Mouse (Mus musculus) C2C12 (cell line): ENCODE measurements around the gene Cadps2.

Experiments
- CTCF ChIP-seq: IDR thresholded peaks from one replicate; pipeline ENCODE4 v1.5.1; 2011; ENCODE audit not compliant: control insufficient read depth, insufficient read depth, insufficient read length
- FOSL1 ChIP-seq: IDR thresholded peaks from one replicate; pipeline ENCODE4 v1.8.0; 2011; ENCODE audit warnings: mild to moderate bottlenecking, low read length; ENCODE audit not compliant: poor library complexity, insufficient read depth, severe bottlenecking
- MAX ChIP-seq: IDR thresholded peaks from one replicate; pipeline ENCODE4 v1.6.1; 2011; ENCODE audit warnings: mild to moderate bottlenecking, control low read depth
- MYOD1 ChIP-seq: IDR thresholded peaks from one replicate; pipeline ENCODE4 v1.6.1; 2011; ENCODE audit warnings: low read depth; ENCODE audit not compliant: control insufficient read depth, insufficient read length
- USF1 ChIP-seq: IDR thresholded peaks from one replicate; pipeline ENCODE4 v1.6.1; 2011; ENCODE audit warnings: low read depth, mild to moderate bottlenecking, control low read depth, moderate library complexity

- TF ChIP-seq CTCF (no peak), USF1 (no peak), MYOD1 (no peak), MAX (no peak), FOSL1 (no peak)
Measured at GRCm38 (mm10) chr6:23467885-23468284, 371.3 kb downstream of the Cadps2 start.
